Mouse (Mus musculus): ENCODE data around the gene Spint1.
A peak's percentile ranks its signal among the peaks of the same experiment; 100 is the strongest.

The Spint1 gene

GRCm38 (mm10) chr2:119293311-119293710, 56.1 kb downstream of the Spint1 start:
- no peak for DNase-seq (ENCODE audit: low spot score in 2 of 2)

- DNase-seq (ENCODE audit: low spot score in 2 of 2) = no peak
These were observed 56.7 kb downstream of the Spint1 start for GRCm38 (mm10) chr2:119293776-119294390.

GRCm38 (mm10) chr2:119294411-119294810, 57.2 kb downstream of the Spint1 start:
- DNase-seq (ENCODE audit: low spot score in 2 of 2) = no peak

- no peak for DNase-seq (ENCODE audit: low spot score in 2 of 2)
These were observed 59.6 kb downstream of the Spint1 start for GRCm38 (mm10) chr2:119296756-119297155.

GRCm38 (mm10) chr2:119297506-119297905, 60.3 kb downstream of the Spint1 start:
- no peak for DNase-seq (ENCODE audit: low spot score in 2 of 2)

- peak; percentile 44 to 74 for DNase-seq (ENCODE audit: low spot score in 2 of 2)
These were observed 61.2 kb downstream of the Spint1 start for GRCm38 (mm10) chr2:119298330-119298729.

GRCm38 (mm10) chr2:119298839-119299238, 61.7 kb downstream of the Spint1 start:
- no peak for DNase-seq (ENCODE audit: low spot score in 2 of 2)
